Mouse (Mus musculus) kidney, adult 2 months (tissue): ENCODE results near the gene Bcl2l10. TPM values are rescaled to one million over a fixed set of nuclear protein-coding genes. Genes with fewer than 3 reads are reported as not detected.

Experiments used
- DNase-seq: peaks from one replicate; pipeline ENCODE4 v3.0.0; 2021
- H3K27ac ChIP-seq: fragments of 200-500 bp; 2 replicates; pipeline ENCODE4 v1.5.1; 2012; ENCODE audit warnings: low read depth, low read length, control low read depth, inconsistent platforms; ENCODE audit not compliant: insufficient read depth
- H3K27me3 ChIP-seq: fragments of 200-500 bp; replicated peaks from 2 replicates; pipeline ENCODE4 v1.6.1; 2012; ENCODE audit warnings: mild to moderate bottlenecking, moderate library complexity, low read length, inconsistent platforms; ENCODE audit not compliant: control insufficient read depth, insufficient read depth
- H3K36me3 ChIP-seq: fragments of 200-500 bp; 2 replicates; pipeline ENCODE4 v1.6.1; 2012; ENCODE audit warnings: mild to moderate bottlenecking, moderate library complexity, low read length, inconsistent platforms; ENCODE audit not compliant: control insufficient read depth, insufficient read depth
- H3K4me1 ChIP-seq: fragments of 200-500 bp; 2 replicates; pipeline ENCODE4 v1.6.1; 2011; ENCODE audit warnings: low read length; ENCODE audit not compliant: control insufficient read depth, insufficient read depth
- H3K4me3 ChIP-seq: fragments of 200-500 bp; 2 replicates; pipeline ENCODE4 v1.5.1; 2011; ENCODE audit warnings: mild to moderate bottlenecking, low read depth, low read length, control low read depth; ENCODE audit not compliant: insufficient read depth
- CTCF ChIP-seq: fragments of 200-500 bp; conservative IDR thresholded peaks from 2 replicates; pipeline ENCODE4 v1.5.1; 2011; ENCODE audit warnings: low read depth, mild to moderate bottlenecking, control low read depth, low read length, moderate library complexity, mixed read lengths; ENCODE audit not compliant: insufficient read depth, insufficient read length
- POLR2A ChIP-seq: fragments of 200-500 bp; IDR thresholded peaks from one replicate; pipeline ENCODE4 v1.6.1; 2011; ENCODE audit warnings: low read depth, low read length, control low read depth
- WGBS: fragments of 180-500 bp; shearing (Covaris S2); methylation state at CpG from one replicate; pipeline ENCODE4 v1.1.7; 2018; 5-methylcytosine and 5-hydroxymethylcytosine counted together
- polyA plus RNA-seq: library from polyadenylated mRNA; depleted of rRNA; stranded (reverse); fragments of >200 nt; gene quantifications from 2 replicates; pipeline ENCODE4 v1.2.3, GENCODE M21; 2012; rRNA removed

Gene Bcl2l10
- 0.06 TPM in 1 of 2 replicates, not detected in the other for polyA plus RNA-seq

GRCm38 (mm10) chr9:75347458-75347857 is at the start of gene Bcl2l10:
Bcl2l10 (plus strand) TSS chr9:75347758.
- Histone ChIP-seq H3K27ac (no peak within 1 kb of the TSS), H3K4me3 (no peak within 1 kb of the TSS), H3K27me3 (no peaks in the 10 kb centered on the region), H3K36me3 (no peaks in the 10 kb centered on the region), H3K4me1 (no peaks in the 10 kb centered on the region)
- no peak for DNase-seq
- 92% methylated on average over 5 of the region's 5 CpGs for WGBS
- TF ChIP-seq CTCF (no peak), POLR2A (no peak)

DNA sequence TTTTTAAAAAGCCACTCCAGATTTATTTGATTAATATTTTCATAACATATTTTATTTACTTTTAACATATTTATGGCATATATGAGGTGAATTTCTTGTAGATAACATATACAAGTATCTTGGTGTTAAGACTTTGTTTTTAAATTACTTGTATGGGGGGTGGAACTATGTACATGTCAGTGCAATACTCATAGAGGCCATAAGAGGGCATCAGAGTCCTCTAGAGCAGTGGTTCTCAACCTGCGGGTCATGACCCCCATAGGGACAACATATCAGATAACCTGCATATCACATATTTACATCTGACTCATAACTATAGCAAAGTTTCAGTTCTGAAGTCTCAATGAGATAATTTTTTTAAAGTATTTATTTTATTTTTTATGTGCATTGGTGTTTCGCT is 48.2 kb upstream of the Bcl2l10 start:
- TF ChIP-seq CTCF = 0 out of 2 replicates have a peak, but pooled peaks have one; percentile 27
- TF ChIP-seq POLR2A = no peak
- H3K27me3 ChIP-seq = no peaks in the 10 kb centered on the region
- 83% methylated on average over 2 of the region's 2 CpGs for WGBS
- H3K4me1 ChIP-seq = no peaks in the 10 kb centered on the region
- no peak for DNase-seq
- no peak overlapping the region for H3K4me3 ChIP-seq
- H3K36me3 ChIP-seq = no peaks in the 10 kb centered on the region
- no peak overlapping the region for H3K27ac ChIP-seq

- no peak for DNase-seq
- no peaks in the 10 kb centered on the region for H3K27me3 ChIP-seq
- H3K27ac ChIP-seq = no peak overlapping the region
- no peaks in the 10 kb centered on the region for H3K4me1 ChIP-seq
- 84% methylated on average over 2 of the region's 2 CpGs for WGBS
- TF ChIP-seq POLR2A (no peak), CTCF (no peak)
- no peaks in the 10 kb centered on the region for H3K36me3 ChIP-seq
- H3K4me3 ChIP-seq = no peak overlapping the region
Measured at GRCm38 (mm10) chr9:75303033-75303432, 44.5 kb upstream of the Bcl2l10 start.

GRCm38 (mm10) chr9:75303701-75304261 is 43.8 kb upstream of the Bcl2l10 start:
- Histone ChIP-seq H3K36me3 (no peaks in the 10 kb centered on the region), H3K4me3 (no peak overlapping the region), H3K4me1 (no peaks in the 10 kb centered on the region), H3K27ac (no peak overlapping the region), H3K27me3 (no peaks in the 10 kb centered on the region)
- DNase-seq = no peak
- no peak for TF ChIP-seq POLR2A
- TF ChIP-seq CTCF = no peak
- WGBS = 46% methylated on average over 16 of the region's 16 CpGs

DNA sequence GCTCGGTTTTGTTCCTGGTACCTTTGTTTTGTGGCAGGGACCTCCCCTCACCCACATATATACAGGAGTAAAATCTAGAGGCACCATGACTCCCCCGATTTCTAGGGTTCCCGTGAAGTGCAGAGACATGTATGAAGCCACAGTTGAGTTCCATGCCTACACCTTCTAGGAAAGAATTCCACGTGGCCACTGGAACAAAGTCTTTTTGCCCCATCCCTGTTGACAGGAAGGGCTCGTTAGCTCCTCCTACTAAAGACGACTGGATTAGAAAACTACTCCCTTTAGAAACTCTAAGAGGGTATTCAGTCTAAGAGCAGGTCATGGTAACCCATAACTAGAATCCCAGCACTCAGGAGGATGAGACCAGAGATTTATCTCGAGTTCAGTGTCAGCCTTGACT is 43.3 kb upstream of the Bcl2l10 start:
- no peaks in the 10 kb centered on the region for H3K27me3 ChIP-seq
- no peaks in the 10 kb centered on the region for H3K36me3 ChIP-seq
- no peak for DNase-seq
- no peak overlapping the region for H3K4me3 ChIP-seq
- TF ChIP-seq CTCF (no peak), POLR2A (no peak)
- H3K4me1 ChIP-seq = no peaks in the 10 kb centered on the region
- H3K27ac ChIP-seq = no peak overlapping the region
- 48% methylated on average over 7 of the region's 7 CpGs for WGBS

DNA sequence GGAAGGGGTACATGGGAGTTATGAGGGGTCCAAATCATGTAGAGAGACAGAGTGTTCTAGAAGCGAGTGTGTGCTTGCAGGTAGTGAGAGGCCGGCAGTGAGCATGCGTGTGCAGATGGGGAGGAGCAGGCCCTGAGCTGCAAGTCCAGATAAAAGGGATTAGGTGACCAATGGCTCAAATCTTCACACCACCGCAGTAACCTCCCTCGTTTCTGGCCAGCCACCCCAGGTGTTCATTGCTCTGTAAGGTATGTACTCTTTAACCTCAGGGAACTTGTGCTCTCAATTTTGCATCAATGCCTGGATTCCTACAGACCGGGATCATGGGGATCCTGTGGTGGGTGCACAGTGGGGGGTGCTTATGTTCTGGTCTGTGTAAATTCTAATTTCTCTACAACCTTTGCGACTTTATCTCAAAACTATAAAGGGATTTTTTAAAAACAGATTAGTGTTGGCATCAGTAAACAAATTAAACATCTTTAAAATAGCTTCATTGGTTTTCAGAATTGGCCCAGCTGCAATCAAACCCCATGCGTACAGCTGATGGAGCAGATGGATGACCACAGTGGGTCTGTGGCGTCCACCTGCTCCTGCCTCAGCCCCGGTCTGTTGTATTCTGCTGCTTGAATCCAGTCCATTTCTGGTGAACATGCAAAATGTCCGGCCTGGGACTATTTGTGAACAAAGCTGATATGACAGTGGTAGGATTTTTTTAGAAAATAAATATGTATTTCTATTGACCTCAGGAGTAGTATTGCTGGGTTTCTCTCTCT is 41.2 kb upstream of the Bcl2l10 start, which contains the start of gene Gnb5:
TSS of gene Gnb5 (plus strand) at position 163 of the 773 bp plus-strand sequence.
- no peak for TF ChIP-seq CTCF
- no peak for TF ChIP-seq POLR2A
- WGBS = 86% methylated on average over 11 of the region's 11 CpGs

GRCm38 (mm10) chr9:75307015-75307414 is 40.5 kb upstream of the Bcl2l10 start:
- Histone ChIP-seq H3K27ac (no peak overlapping the region), H3K4me1 (no peaks in the 10 kb centered on the region), H3K27me3 (no peaks in the 10 kb centered on the region), H3K36me3 (no peaks in the 10 kb centered on the region), H3K4me3 (no peak overlapping the region)
- TF ChIP-seq POLR2A (no peak), CTCF (no peak)
- 91% methylated on average over 5 of the region's 5 CpGs for WGBS
- no peak for DNase-seq

More for the DNA sequence above, 41.2 kb upstream of the Bcl2l10 start, which contains the start of gene Gnb5:
- H3K4me3 ChIP-seq = no peak within 1 kb of the TSS
- H3K4me1 ChIP-seq = no peaks in the 10 kb centered on the region
- H3K27ac ChIP-seq = no peak within 1 kb of the TSS
- no peaks in the 10 kb centered on the region for H3K36me3 ChIP-seq
- no peaks in the 10 kb centered on the region for H3K27me3 ChIP-seq
- no peak for DNase-seq
